Mouse (Mus musculus) right cerebral cortex, postnatal 14 days (tissue): ENCODE results near the gene Gm10944.
A peak's percentile ranks its signal among the peaks of the same experiment; 100 is the strongest.

Source experiments
- DNase-seq: peaks from one replicate; pipeline ENCODE4 v3.0.0; 2022

Gene Gm10944

DNA sequence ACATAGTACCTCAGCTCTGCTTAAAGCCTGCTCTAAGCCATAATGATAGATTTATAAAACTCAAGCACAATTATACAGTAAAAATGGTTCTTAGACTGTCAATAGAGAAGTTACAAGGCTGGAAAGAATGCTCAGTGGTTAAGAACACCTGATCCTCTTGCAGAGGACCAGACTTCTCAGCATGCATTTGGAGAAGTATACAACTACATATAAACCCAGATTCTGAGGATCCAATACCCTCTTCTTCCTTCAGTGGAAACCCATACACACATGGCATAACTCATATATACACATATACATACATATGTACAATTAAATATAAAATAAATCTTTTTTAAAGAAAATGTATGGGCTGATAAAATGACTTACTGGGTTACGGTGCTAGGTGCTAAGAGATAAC, at the start of gene Gm10944:
Gene Gm10944, plus strand, starts transcription at position 301 of the 400 bp plus-strand sequence.
- DNase-seq, result no peak

DNA sequence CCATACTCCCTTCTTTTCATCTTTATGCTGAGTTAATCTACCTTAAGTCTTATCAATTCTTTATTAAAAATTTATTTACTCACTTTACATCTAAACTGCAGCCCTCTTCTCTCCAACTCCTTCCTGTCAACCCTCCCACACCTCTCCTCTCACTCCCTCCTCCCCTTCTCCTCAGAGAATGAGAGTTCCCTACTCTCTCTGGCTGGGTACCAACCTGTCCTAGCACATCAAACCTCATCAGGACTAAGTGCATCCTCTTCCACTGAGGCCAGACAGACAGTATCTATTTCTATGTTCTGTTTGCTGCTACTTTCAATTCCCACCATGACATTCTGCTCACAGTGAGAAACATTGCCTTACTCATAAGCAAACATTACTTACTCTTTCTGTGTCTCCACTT, 25.2 kb upstream of the Gm10944 start:
- DNase-seq, result no peak

DNA sequence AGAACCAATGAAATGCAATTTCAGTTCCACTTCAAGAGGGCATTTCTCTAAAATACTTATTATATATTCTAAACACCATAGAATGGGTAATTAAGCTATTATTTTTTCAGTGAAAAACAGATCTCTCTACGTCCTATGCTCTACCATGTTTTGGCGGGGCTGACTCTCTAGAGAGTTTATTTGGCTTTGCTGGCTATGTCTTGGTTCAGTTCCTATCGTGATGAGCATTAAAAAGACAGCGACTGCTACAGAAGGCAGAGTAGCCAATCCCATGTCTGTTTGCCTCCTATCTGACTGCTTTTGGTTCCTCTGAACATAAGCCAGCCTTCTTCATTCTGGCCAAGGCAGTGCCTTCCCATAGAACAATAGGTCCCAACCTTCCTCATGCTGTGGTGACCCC, 24.5 kb upstream of the Gm10944 start:
- DNase-seq, result no peak

DNA sequence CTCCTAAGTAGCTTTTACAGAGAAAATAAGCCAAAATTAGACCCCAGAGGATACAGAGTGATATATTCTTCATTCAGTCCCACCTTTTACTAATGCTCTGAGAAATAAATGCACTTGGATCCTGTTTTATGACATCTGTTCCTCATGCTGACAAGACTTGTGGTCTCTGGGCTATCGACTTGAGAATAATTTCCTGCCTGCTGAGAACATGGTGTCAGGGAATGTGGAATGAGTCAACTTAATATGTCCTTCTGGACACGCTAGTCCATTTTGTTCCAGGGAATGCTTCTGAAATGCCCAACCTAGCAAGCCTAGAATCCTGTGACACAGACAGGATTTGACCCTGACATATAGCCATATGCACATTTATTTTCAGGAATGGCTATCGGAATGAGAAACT, 22.0 kb upstream of the Gm10944 start:
- no peak for DNase-seq

DNA sequence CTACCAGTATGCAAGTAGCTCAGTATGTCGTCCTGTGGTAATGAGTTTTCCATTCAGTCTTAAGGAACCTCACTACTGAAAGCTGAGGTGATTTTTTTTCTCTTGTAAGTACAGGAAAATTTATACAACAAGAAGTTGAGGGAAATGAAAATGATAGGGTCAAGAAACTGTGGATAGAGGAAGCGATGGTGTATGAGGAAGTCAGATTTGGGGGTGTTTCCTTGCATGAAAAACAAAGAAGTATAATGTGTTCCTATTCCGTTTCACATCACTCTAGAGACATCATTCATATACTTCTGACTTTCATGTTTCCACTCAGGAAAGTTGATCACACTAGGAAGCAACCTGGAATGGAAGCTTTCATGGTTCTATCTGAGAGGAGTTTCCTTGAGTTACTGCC, 21.2 kb upstream of the Gm10944 start:
- no peak for DNase-seq

DNA sequence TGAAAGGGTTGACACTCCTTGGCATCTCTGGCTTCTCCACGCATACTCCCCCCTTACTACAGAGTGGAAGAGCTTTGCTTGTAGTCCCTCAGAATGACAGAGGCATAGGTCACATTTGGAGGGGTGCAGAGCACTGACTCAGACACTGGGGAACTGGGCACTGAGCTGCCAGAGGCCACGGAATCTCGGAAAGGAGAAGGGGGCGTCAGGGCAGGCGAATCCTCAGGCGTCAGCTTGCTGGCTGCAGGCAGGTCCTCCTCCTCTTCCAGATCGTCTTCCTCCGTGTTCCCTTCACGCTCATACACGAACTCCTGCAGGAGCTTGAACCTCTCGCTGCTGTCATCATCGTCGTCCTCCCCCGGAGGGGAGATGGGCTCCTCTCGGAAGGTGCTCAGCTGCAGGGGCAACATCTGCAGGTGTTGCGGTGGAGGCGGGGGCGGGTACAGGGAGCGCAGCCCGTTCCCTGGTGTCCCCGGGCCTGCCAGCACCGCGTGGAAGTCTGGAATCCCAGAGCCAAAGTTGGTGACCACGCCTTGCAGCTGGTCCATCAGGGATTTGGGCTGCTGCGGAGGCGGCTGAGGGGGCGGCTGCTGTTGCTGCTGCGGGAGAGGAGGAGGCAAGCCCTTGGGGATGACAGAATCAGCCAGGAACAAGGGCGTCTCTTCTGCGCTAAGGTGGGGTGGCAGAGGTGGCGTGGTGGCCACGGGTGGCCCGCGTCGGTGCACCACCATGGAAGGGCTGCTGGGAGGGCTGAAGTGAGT, 7.9 kb downstream of the Gm10944 start:
- DNase-seq, result peak; percentile 19

DNA sequence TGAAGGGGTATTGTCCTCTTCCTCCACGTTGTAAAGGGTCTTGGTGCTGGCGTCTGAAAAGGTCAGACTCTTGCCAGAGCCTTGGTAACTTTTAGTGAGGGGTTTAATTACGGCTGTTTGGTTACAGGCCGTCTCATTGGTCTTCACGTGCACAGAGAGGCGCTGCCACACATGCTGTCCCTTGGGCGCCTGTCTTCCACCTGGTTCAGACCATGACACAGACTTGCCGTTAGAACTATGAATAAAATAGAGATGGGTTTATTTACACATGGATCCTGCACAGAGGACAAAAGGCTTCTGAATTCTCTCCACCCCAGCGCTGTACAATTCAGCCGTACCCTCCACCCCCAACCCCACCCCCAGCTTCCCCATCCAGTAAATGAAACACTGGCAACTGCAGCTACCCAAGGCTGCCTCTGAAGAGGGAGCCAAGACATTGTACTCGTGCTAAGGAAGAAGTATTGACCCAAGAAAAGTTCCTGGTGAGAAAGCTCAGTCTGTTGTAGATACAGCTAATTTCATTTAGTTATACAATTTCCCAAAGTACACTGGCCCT, 8.6 kb downstream of the Gm10944 start:
- DNase-seq, result no peak

DNA sequence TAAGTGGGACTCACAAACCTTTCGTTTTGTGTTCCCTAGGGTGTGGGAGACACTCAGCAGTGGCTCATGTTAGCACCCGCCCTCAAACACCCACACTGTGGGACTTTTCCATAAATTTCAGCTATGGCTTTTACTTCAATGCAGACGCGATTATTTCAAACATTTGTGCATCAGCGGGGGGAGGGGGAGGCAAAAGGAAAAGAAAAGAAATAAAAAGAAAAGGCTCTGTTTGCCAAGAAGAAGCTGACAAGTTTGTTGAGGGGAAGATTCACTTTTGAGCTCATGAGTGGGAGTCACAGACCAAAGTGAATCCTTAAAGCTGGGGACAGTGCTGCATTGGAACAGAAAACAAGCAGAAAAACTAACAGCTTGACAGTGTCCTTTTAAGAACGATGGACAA, 16.3 kb downstream of the Gm10944 start:
- no peak for DNase-seq

DNA sequence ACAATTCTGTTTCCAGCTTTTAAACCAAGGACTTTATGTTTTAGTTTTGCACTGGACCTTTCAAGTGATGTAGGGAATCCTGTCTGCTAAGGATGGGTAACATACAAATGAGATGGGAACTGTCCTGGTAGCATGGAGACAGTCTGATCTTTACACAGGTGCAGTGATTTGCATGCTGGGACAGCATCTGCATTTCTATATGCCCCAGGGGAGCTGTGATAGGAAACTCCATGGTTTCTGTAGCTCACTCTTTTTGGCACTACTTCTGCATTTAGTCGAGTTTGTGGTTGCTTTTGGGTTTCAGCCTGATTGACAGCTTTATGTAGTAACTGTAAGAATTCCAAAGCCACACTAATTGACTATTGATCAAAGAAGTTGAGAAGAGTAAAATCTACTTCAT, 19.8 kb downstream of the Gm10944 start:
- no peak for DNase-seq

DNA sequence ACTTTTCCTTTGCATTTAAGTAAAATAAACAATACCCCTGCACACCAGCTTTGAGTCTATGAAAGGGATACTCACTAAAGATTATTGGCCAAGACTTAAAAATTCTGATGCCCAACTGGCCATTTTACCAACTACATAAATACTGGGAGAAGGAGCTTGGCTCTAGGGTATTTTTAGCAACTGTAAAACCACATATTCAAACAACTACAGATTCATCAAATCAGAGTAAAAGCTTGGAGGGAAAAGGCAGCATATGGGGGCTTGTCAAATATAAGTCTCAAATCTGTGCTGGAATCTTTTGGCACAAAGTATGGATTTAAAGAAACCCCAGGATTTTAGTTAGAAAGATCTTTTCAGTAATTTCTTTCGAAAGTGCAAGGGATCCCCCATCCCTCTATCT, 20.2 kb downstream of the Gm10944 start:
- DNase-seq, result no peak

DNA sequence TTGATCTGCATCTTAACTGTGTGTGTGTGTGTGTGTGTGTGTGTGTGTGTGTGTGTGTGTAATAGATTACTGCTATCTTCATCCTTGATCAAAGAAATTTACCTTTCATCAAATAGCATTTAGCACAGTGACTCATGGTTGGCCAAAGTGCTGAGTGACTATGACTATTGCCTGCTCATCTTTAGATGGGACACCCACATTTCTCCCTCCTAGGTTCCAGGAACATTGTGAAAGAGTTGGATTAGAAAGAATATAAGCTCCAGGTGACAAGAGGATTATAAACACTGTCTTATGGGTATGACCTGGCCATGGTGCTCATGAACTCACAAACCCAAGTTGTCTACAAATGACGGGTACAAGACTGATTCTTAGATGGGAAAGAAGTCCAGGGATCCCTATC, 26.9 kb downstream of the Gm10944 start:
- DNase-seq, result no peak

DNA sequence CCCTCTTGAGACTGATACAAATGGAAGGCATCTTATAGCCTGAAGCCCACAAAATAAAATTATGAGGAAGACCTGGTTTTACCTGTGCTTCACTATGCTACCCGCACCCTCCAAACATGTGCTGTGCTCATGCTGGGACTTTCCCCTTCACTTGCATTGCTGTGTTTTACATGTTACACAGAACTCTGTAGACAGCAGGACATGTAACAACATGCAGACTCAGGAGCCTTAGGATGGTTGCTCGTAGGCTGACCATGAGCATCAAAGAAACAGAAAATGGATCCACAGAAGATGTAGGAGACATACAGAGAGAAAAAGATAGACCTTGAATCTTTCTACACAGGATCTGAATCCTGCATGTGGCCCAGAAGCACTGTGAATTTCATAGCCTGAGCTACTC, 29.2 kb downstream of the Gm10944 start:
- DNase-seq, result no peak

DNA sequence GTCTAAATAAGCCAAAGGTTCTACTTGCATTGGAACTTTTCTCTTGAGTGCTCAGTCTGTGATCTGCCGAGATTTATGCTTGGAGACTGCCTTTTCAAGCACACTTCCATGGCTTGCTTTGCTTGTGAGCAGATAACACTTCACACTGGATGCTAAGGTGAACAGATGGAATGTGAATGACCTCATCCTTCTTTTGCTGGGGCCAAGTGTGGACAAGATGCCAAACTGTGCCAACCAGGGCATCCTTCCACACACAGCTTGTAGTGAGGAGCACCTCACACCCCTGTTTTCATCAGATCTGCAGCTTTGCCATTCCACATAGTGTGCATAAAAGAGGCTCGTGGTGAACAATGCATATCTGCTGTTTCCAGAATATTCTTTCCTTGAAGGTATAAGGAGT, 29.7 kb downstream of the Gm10944 start:
- DNase-seq, result no peak

DNA sequence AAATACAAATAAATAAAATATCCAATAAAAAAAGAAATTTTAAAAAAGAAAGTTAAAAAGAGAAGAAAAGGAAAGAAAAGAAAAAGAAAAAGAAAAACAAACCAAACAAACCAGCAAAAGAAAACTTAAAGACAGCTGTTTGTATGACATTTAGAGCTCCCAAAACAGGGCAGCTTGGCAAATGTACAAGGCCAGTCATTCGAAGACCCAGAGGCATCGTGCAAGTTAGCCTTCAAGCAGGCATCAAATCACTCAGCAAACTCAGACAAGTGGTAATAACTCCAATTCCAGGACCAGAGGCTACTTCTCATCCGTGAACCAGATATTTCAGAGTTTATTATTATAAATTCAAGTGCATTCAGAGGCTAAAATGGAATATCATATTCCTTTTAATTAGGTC, 45.4 kb downstream of the Gm10944 start:
- no peak for DNase-seq
